Mouse (Mus musculus) thymus, adult 2 months (tissue): ENCODE results near the gene Akr1c12. TPM values are rescaled to one million over a fixed set of nuclear protein-coding genes. Genes with fewer than 3 reads are reported as not detected.

Experiments used
- DNase-seq: peaks from one replicate; pipeline ENCODE4 v3.0.0; 2021
- H3K27ac ChIP-seq: fragments of 200-500 bp; 2 replicates; pipeline ENCODE4 v1.5.1; 2012; ENCODE audit warnings: low read length, control low read depth; ENCODE audit not compliant: control insufficient read depth, insufficient read depth
- H3K27me3 ChIP-seq: fragments of 200-500 bp; 2 replicates; pipeline ENCODE4 v1.6.1; 2012; ENCODE audit warnings: mild to moderate bottlenecking, low read length, moderate library complexity, mixed read lengths; ENCODE audit not compliant: control insufficient read depth, insufficient read depth
- H3K36me3 ChIP-seq: fragments of 200-500 bp; 2 replicates; pipeline ENCODE4 v1.6.1; 2012; ENCODE audit warnings: mild to moderate bottlenecking, low read length, moderate library complexity; ENCODE audit not compliant: control insufficient read depth, insufficient read depth
- H3K4me1 ChIP-seq: fragments of 200-500 bp; replicated peaks from 2 replicates; pipeline ENCODE4 v1.6.1; 2012; ENCODE audit warnings: low read length; ENCODE audit not compliant: control insufficient read depth, insufficient read depth
- H3K4me3 ChIP-seq: fragments of 200-500 bp; 2 replicates; pipeline ENCODE4 v1.5.1; 2012; ENCODE audit warnings: mild to moderate bottlenecking, low read length, control low read depth, moderate library complexity; ENCODE audit not compliant: control insufficient read depth, insufficient read depth
- CTCF ChIP-seq: fragments of 200-500 bp; IDR thresholded peaks from 2 replicates; pipeline ENCODE4 v1.5.1; 2012; ENCODE audit warnings: mild to moderate bottlenecking, control low read depth, low read length, moderate library complexity, borderline replicate concordance; ENCODE audit not compliant: control insufficient read depth, poor library complexity, insufficient read depth; ENCODE audit errors: extremely low read depth
- POLR2A ChIP-seq: fragments of 200-500 bp; IDR thresholded peaks from 2 replicates; pipeline ENCODE4 v1.6.1; 2012; ENCODE audit warnings: mild to moderate bottlenecking, low read length, control low read depth, moderate library complexity; ENCODE audit not compliant: control insufficient read depth, poor library complexity, insufficient read depth; ENCODE audit errors: extremely low read depth
- WGBS: fragments of 180-500 bp; shearing (Covaris S2); methylation state at CpG from one replicate; pipeline ENCODE4 v1.1.7; 2018; 5-methylcytosine and 5-hydroxymethylcytosine counted together
- polyA plus RNA-seq: library from polyadenylated mRNA; depleted of rRNA; stranded (reverse); fragments of >200 nt; gene quantifications from 2 replicates; pipeline ENCODE4 v1.2.3, GENCODE M21; 2012; rRNA removed

Akr1c12 gene
- 0.29 and 0.31 TPM in 2 replicates for polyA plus RNA-seq

- DNase-seq, result no peak
- no peak for TF ChIP-seq POLR2A
- no peak for TF ChIP-seq CTCF
Observed at GRCm38 (mm10) chr13:4279284-4279683, at the start of gene Akr1c12. Gene Akr1c12, minus strand, starts transcription at chr13:4279433.

GRCm38 (mm10) chr13:4318773-4319172 lies 39.5 kb upstream of the Akr1c12 start:
- DNase-seq, result no peak
- WGBS, result 95% methylated on average over 2 of the region's 2 CpGs
- Histone ChIP-seq H3K36me3 (no peaks in the 10 kb centered on the region), H3K27me3 (no peaks in the 10 kb centered on the region), H3K4me3 (no peak overlapping the region), H3K4me1 (no peaks in the 10 kb centered on the region), H3K27ac (no peak overlapping the region)
- TF ChIP-seq CTCF, result no peak
- TF ChIP-seq POLR2A, result no peak

More at GRCm38 (mm10) chr13:4279284-4279683, at the start of gene Akr1c12:
- no peak within 1 kb of the TSS for H3K4me3 ChIP-seq
- H3K36me3 ChIP-seq, result no peaks in the 10 kb centered on the region
- no peaks in the 10 kb centered on the region for H3K27me3 ChIP-seq
- H3K27ac ChIP-seq, result no peak within 1 kb of the TSS
- H3K4me1 ChIP-seq, result no peaks in the 10 kb centered on the region
- 63% methylated on average over 4 of the region's 4 CpGs for WGBS

- no peak for TF ChIP-seq POLR2A
- no peak for TF ChIP-seq CTCF
- H3K4me1 ChIP-seq, result no peaks in the 10 kb centered on the region
- H3K4me3 ChIP-seq, result no peak overlapping the region
- H3K27ac ChIP-seq, result no peak overlapping the region
- no peaks in the 10 kb centered on the region for H3K36me3 ChIP-seq
- H3K27me3 ChIP-seq, result no peaks in the 10 kb centered on the region
- DNase-seq, result no peak
- WGBS, result 97% methylated on average over 2 of the region's 2 CpGs
Observed at GRCm38 (mm10) chr13:4313907-4314306, 34.7 kb upstream of the Akr1c12 start.

GRCm38 (mm10) chr13:4304861-4305565 lies 25.8 kb upstream of the Akr1c12 start:
- no peak for DNase-seq
- H3K27ac ChIP-seq, result no peak overlapping the region
- no peak overlapping the region for H3K4me3 ChIP-seq
- WGBS, result 58% methylated on average over 2 of the region's 2 CpGs
- H3K4me1 ChIP-seq, result no peaks in the 10 kb centered on the region
- no peak for TF ChIP-seq CTCF
- TF ChIP-seq POLR2A, result no peak
- H3K27me3 ChIP-seq, result no peaks in the 10 kb centered on the region
- no peaks in the 10 kb centered on the region for H3K36me3 ChIP-seq

- Histone ChIP-seq H3K36me3 (no peaks in the 10 kb centered on the region), H3K4me1 (no peaks in the 10 kb centered on the region), H3K4me3 (no peak overlapping the region), H3K27ac (no peak overlapping the region), H3K27me3 (no peaks in the 10 kb centered on the region)
- WGBS, result 88% methylated on average over 4 of the region's 4 CpGs
- DNase-seq, result no peak
- TF ChIP-seq POLR2A, result no peak
- no peak for TF ChIP-seq CTCF
Observed at GRCm38 (mm10) chr13:4296991-4297390, 17.8 kb upstream of the Akr1c12 start.

- DNase-seq, result no peak
- Histone ChIP-seq H3K4me1 (no peaks in the 10 kb centered on the region), H3K4me3 (no peak overlapping the region), H3K36me3 (no peaks in the 10 kb centered on the region), H3K27ac (no peak overlapping the region), H3K27me3 (no peaks in the 10 kb centered on the region)
- 37% methylated on average over 7 of the region's 7 CpGs for WGBS
- no peak for TF ChIP-seq CTCF
- no peak for TF ChIP-seq POLR2A
Observed at GRCm38 (mm10) chr13:4281471-4282412, 2.5 kb upstream of the Akr1c12 start.
